Mouse (Mus musculus) embryo, embryonic 11.5 days (tissue): ENCODE data around the gene Stk10.
A peak's percentile ranks its signal among the peaks of the same experiment; 100 is the strongest.

Experiments used
- DNase-seq: peaks from one replicate; pipeline ENCODE4 v3.0.0-alpha.2; 2012; ENCODE audit warnings: low read depth, low spot score

Gene Stk10

DNA sequence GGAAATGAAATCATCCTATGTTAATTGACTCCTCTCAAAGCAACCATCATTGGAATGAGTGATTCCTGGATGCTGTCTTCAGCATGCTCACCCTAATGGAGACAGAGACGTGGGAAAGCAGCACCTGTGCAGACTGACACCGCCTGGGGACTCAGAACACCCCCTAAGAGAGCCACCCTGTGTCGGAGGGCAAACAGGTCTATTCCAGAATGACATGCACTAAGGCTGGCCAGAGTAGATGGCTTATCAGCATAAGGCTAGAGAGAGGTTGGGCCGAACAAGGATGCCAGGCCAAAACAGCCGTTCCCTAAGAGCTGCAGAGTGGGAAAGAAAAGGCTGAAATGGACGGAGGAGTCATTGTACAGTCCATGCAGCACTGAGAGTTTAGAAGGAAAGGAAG lies 93.0 kb downstream of the Stk10 start:
- no peak for DNase-seq

DNA sequence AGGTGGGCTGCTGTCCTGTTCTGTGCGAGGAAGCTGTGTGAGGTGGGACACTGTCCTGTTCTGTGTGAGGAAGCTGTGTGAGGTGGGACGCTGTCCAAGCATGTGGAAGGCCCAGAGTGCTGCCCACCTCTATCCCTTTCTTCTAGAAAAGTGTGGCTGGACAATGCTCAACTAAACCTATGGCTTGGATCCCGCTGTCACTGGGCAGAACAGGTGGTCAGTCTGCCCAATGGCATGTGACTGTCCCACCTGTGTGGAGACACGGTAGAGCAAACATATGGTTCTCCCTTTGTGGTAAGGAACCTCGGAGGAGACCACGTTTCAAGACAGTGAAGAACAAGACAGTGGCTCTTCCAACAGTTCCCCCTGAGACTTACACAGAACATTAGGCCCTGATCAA lies 94.8 kb downstream of the Stk10 start:
- no peak for DNase-seq

DNA sequence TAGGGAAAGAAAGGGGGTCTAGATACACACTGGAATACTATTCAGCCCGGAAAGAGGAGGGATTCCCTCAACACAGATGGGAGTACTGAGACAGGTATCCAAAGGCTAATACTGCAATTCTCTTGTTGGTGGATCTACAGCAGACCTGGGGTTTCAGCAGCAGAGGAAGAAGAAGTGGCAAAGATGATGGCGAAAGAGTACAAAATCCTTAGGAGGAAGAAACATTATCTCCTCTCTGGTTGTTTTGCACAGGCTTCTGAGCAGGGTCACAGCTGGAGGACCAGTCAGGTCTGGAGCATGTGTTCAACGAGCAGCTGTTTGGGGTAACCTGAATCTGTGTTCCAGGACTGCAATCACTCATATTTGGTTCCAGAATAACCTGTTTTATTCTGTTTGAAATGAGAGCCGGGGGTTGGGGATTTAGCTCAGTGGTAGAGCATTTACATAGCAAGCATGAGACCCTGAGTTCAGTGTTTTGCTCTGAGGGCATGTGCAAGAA lies 96.7 kb downstream of the Stk10 start:
- DNase-seq: no peak

DNA sequence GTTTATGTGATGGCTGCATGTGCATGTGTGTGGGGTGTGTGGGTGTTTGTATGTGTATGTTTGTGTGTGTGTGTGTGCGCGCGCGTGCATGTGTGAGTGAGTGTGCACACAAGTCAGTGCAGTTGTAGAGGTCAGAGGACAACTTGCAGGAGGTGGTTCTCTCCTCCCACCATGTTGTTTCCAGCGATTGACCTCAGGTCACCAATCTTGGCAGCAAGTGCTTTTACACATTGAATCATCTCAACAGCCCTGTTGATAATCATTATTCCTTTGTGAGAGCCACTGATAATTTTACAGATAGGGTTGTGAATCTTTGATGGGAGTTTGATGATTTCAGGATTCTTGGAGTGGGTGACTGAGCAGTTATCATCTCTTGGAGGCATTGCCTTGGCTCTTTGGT lies 99.6 kb downstream of the Stk10 start:
- DNase-seq: no peak

DNA sequence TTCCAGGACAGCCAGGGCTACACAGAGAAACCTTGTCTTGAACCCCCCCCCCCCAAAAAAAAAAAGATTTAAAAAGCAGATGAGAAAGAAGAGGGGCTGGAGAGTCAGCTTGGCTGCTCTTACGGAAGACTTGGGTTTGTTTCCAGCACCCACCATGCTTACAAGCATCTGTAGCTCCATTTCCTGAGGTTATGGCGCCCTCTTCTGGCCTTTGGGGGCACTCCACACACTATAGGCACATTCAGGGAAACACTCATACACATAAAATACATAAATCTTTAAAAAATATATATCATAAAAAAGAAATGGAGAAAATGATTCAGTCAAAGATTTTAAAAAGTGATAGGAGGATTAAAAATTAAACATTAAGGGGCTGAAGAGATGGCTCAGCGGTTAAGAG lies 100.4 kb downstream of the Stk10 start:
- DNase-seq: no peak

DNA sequence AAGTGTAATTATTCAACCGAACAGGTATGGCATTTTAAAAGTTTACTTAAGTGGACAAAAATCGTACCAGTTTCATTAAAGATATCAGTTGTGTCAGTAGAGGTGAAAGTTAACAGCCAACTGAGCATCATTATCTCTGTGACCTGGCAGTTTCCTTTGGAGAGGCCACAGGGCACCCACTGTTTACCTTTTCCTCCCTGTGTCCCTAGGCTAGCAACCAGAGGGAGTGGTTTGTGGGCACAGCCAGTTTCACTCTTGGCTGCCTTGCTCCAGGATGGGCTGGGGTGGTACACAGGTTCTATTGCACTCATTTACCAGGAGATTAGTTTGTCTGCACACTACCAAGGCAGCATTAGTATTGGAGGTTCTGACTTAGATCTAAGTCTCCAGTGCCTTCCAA lies 101.0 kb downstream of the Stk10 start:
- no peak for DNase-seq

DNA sequence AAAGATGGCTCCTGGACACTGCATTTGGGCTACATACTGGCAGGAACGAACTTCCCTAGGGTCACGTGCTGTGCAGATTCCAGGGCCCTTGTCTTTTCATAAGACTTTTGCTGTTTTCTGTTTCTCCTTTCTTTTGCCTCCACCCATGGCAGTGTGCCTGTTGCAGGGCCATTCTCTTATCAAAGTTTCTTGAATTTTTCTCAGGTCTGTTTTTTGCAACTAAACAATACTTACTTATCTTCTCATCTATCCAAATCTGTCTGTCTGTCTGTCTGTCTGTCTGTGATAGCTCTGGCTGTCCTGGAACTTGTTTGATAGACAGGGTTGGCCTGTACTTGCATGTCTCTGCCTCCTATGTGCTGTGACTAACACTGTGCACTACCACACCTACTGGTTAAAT lies 101.7 kb downstream of the Stk10 start:
- DNase-seq: no peak

DNA sequence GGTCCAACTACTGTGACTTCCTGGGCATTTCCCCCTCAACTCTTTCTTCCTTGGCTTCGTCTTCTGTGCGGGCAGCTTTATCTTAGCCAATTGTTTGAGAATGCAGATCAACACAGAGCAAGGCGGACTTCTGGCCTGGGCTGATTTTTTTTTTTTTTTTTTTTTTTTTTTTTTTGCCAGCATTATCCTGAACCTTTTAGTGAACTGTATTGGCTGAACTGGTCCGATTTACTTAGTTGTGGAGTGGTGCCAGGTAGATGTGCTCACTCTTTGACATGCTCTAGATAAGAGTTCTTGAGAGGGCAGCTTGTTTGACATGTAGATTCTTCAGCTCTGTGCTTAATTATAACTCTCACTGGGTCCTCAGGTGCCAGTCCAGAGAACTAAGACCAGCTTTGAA lies 103.2 kb downstream of the Stk10 start:
- DNase-seq: no peak

DNA sequence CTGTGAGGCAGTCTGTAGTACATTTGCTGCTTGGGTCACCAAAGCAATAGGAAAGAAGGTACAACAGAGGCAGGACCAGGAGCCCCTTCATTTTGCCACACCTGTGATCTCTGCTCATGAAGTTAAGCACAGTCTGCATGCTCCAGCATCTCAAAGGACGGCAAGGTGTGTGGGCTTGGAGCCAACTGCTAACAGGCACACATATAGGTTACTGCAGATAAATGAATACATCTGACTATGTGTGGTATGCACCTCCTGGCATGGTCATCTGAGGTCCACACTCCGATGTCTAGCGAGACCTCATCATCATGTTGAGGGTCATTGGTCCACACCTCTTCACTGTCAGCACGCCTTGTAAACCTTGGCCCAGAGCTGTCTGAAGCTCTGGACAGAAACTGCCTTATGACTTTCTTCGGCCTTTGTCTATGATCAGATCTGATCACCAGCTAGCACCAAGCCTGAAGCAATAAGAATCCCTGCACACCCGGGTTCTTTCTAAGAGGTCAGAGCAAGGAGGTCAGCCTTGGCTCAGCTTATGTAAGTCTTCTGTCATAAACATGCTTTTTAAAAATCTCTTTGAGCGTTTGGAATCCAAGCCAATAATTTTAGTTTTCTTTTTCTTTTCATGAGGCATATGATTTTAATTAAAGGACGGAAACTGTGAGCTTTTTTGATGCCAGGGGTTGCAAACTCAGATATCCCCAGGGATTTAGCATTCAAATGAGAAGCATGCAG lies 105.6 kb downstream of the Stk10 start:
- DNase-seq: no peak

DNA sequence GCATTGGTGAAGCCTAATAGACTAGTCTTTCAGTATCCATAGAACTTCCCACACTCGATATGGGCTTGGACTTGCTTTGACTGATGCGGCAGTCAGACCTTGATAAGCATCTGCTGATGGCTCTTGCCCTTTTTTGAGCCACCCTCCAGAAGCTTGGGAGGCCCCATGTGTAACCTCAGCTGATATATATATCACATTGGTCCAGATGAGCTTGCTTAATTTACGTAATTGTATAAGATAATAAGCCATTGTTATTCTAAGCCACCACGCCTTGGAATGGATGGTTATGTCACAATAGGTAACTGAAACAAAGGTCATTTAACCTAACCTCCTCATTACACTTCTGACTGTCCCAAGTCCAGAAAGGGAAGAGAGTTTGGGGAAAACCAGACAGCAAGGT lies 107.5 kb downstream of the Stk10 start:
- DNase-seq: no peak

DNA sequence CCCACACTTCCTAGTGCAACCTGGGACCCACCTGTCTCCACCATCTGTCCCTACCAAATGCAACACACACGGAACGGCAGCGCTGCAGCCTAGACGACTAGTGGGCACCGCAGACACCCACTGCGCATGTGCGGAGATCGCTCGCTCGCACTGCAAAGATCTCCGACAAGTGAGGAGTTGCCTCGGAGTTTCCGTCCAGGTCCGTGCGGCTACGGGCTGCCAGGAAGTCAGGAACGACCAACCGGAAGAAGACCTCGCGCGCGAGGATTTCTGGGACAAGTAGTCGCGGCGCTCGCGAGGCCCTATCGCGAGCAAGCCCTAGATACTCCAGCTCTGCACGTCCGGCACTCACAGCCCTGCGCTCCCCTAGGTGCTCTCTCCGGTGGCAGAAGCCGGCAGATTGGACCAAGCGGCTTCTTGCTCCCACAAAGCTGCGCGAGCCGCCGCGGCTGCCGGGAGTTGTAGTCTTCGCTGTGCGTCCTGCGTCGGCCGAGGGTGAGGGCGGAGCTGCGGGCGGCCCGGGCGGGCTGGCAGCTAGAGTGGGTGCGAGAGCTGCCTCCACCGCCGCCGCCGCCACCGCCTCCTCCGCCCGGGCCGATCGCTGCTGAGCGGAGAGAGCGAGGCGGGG lies 109.3 kb downstream of the Stk10 start, which contains the start of gene Fbxw11:
Fbxw11 (plus strand) TSS at position 476 of the 628 bp plus-strand sequence.
- DNase-seq: peak; percentile 93

DNA sequence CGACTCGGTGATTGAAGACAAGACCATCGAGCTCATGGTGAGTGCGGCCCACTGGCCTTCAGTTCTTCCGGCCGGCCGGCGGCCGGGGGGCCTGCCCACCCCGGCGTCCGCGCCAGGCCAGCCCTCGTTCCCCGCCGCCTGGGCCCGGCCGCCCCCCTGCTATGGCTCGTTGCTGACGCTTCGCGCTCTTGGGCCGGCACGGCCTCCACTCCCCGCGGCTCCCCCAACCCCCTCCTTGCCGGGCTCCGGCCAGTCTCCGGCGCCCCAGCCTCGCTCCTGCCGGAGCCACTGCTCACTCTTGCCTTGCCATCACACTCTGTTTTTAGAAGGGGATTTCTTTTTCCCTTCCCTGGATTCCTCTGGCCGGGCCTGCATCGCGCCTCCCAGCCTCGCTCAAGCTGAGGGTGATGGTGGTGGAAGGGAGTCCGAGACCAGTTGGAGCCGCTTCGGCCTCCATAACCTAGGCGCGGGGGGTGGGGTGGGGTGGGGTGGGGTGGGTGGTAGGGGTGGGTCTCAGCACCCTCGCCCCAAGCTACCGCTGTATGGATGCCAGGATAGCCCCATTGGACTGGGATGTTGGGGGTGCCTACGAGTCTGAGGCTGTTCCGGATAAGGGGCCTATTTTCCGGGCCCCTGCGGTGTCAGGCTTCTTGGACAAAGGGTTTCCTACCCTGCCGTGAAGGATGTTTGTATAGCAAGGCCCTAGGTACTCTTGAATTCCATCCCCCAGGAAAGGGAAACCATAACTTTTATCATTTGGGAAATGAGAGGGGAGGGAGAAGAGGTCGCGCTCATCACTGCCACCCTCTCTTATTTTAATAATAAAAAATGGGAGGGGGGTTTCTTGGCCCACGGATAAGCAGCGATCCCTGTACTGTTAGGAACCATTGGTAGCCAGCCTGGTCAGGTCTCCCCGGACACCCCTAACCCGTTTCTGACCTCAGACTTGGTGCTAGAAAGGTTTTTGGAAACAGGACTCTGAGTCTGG lies 110.1 kb downstream of the Stk10 start:
- DNase-seq: no peak

DNA sequence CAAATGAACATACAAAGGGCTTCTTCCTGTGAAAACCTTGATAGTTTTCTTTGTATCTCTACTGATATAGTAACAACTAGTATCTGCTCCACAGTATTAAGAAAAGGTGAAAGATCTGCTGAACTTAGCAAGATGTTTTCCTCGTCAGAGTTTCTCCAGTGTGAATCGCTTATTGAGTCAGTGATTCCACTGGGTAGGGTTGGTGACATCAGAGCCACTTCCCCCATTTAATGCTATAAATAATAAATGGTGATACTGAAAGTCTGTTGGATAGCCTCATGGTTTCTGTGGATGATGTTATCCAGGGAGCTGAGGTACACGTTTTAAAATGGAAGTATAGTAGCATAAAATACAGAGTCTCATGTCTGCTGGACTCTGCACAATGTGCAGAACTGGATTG lies 110.9 kb downstream of the Stk10 start:
- DNase-seq: no peak

DNA sequence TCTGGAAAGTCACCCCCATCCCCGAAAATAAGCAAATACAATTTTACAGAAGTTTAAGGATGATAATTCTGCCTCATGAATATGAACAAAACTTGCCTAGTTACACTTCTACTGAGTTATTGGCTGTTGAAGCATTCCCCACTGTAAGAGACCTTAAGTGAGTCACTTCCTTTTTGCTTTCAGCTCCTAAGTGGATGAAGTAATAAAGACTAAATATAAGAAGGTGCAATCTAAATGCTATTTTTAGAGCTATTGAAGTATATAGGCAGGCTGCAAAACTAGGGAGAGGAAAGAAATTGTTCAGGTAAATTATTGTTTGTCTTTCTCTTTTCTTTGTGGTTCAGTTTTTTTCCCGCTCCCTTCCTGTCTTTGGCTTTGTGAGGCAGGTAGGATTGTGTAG lies 114.2 kb downstream of the Stk10 start:
- no peak for DNase-seq

DNA sequence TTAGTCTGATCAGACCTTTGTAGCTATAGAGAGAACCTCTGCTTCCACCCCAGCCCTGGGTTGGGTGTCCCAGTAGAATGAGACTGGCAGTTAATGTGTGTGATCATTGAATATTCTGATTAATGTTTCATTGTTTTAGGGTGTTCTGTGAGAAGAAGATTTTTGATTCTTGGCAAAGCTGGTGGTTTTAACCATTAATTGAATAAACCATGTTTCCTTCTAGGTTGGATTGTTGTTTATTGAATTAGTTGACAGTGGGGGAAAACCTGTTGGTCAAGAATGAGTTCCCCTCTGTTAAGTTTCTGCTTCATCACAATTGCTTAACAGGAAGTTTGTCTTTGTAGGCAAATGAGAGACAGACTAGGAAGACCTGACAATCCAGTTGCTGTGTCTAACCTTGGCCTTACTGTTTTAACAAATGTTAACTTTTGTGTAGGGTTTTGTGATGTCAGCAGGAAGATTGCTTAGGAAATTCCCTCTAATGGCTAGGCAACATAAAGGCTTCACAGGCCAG lies 117.2 kb downstream of the Stk10 start:
- no peak for DNase-seq

DNA sequence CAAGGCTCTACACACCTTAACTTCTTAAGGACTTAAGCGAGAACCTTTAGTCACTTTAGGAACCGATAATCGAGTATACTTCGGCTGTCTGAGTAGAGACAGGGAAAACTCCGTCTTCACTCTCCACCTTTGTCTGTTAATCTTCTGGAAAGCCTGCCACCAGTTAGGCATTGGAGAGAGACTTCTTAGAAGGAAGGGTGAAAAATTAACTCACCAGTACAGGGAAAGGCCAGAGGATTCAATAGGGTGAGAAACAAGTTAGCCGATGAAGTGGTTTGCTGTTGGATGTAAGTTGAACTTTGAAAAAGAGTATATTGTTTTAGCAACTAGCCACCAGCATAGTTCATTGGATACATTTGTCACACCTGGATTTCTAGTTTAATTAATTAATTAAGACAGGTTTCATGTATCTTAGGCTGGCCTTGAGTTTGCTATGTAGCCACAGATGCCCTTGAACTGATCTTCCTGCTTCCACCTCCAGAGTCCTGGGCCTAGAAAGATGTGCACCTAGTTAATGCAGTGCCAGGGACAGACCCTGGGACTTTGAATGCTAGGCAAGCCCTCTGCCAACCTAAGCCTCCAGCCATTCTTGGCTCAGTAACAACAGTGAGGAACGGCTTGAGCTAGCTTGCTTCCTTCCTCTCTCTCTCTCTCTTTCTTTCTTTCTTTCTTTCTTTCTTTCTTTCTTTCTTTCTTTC lies 117.9 kb downstream of the Stk10 start:
- no peak for DNase-seq

DNA sequence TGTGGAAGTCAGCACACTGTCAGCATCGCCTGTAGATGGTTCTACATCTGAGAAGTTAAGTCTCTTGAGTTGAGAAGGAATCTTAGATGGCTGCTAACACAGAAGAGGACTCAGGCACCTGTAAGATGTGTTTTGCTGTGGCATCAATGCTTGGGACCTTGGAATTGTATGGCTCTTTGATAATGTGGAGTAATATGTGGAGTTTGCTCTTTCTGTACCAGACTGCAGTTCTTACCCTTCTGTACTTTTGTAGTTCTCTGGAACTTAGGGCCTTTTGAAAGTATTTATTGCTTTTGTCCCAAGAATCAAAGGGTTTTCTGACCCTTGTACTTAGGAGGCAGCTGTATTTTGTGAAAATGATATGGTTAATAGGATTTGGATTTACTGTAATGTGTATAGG lies 118.6 kb downstream of the Stk10 start:
- DNase-seq: no peak

DNA sequence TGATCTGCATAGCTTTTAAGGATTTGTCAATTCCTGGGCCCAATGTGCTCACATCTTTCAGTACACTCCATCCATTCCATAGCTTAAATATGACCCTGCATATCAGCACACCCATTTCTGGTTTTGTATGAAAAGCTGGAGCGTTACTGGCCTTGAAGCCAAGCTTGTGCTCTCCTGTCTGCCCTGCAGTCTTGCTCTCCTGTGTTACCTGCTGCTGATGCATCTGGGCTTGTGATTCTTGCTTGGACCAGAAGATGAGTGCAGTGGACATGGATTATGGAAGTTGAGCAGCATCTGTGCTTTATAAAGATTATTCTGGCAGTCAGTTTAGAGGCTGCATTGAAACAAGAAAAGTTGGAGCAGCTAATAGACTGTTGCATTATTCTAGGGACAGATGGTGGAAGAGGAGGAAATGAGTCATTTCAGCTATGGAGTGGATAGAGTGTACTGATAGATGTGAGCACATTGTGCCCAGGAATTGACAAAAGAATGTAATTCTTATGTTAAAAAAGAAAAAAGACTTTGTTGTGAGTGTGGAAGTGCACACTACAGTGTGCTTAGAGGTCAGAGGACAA lies 129.1 kb downstream of the Stk10 start:
- DNase-seq: no peak

DNA sequence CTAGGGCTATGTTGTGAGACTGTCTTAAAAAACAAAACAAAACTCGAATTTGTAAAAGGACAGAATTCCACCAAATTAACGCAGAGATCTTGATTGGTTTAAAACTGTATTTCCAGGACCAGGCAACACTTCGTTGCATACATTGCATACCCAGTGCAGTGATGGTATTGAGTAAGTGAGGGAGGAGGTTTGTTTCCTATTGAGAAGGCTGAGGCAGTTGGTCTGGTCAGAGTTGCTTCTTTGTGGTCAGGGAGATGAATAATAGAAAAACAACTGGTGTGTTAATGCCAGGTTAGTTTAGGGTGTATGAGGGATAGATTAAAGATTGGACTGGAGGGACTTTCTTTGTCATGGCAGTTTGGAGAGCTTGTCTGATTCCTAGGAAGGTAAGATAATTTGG lies 132.5 kb downstream of the Stk10 start:
- DNase-seq: no peak

DNA sequence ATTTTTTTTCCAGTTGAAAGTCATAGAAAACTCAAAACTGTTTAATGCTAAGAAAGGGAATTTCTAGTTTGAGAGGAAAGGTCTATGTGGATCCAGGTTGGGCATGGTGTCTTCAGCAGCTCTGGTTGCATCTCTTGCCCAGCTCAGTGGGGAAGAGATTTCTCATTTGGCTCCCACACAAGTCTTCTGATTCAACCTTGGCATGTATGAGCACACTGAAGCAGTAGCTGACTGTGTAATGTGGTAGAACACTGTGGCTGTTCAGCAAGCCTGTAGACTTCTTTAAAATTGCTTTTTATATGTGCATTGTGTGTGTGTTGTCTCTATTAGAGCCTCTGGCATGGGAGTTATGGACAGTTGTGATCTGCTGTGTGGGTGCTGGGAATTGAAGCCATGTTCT lies 133.9 kb downstream of the Stk10 start:
- DNase-seq: no peak

DNA sequence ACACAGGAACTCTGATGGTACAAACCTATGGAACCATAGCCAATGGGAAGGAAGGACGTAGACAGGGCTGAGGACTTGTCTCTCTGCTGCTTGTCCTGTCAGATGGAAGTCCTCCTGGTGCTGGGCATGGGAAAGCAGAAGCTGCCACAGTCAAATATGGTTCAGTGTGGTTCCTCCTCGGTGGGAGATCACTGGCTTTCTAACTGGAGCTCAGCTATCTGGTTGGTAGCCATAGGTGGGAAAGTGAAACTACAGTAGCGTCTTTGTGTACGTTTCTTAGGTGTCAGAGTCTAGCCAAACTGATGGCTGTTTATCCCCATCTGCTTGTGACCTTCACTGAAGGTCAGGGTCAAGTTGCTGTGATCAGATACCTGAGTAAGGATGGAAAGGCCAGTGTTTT lies 138.4 kb downstream of the Stk10 start:
- no peak for DNase-seq
